Mouse (Mus musculus) lung, postnatal 10 days (tissue): Measurements from ENCODE around the gene R3hdm2.

Source experiments
- DNase-seq: peaks from one replicate; pipeline ENCODE4 v3.0.0; 2021

Gene R3hdm2

DNA sequence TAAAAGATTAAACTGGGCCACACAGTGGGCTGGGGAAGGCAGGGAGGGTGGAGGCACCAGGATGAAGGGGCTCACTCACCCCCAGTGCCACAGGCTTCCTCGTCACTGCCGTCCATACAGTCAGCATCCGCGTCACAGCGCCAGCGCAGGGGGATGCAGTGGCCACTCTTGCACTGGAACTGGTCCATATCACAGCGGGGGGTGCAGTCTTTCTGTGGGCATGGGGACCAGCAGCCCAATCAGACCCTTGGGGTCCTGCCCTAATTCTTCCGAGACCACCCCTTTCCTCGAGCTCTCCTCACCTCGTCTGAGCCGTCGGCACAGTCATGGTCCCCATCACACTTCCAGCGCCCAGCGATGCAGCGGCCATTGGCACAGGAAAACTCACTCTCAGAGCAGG lies 168.1 kb downstream of the R3hdm2 start:
- no peak for DNase-seq
